Mouse (Mus musculus) liver, postnatal 0 days (tissue): Measurements from ENCODE around the gene Clstn1.

Experiments
- CTCF ChIP-seq: sonication (generic); IDR thresholded peaks from 2 replicates; pipeline ENCODE4 v1.5.1; 2016; ENCODE audit warnings: antibody characterized with exemption, low read depth
- EP300 ChIP-seq: IDR thresholded peaks from 2 replicates; pipeline ENCODE4 v1.6.1; 2016; ENCODE audit warnings: antibody characterized with exemption, low read depth, mild to moderate bottlenecking

DNA sequence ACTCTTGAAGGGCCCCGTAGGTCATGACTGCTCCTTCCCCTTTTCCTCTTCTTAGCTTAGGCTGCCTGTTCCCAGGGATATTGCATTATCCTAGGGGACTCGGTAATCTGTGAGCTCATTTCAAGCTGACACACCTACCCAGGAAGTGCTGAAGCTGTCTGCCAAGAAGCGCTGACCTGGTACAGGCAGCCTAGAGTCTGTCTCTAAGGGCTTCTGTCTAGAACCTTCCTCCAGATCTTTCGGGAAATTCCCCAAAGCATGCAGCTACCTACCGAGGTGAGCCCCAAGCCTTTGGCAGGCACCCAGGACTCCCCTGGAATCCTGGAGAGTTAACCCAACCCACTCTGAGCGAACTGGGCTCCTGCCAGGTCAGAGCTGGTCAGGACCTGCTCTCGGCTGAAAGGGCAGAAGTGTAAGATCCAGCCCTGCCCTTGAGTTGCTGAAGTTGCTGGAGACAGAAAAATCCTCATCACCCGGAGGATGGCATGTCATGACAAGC, 14.6 kb upstream of the Clstn1 start:
- TF ChIP-seq CTCF, result no peak
- TF ChIP-seq EP300, result no peak
